Mouse (Mus musculus) embryonic fibroblast, embryonic 13.5 days (primary cell): ENCODE data around the gene Cramp1l.

Experiments
- CTCF ChIP-seq: IDR thresholded peaks from 2 replicates; pipeline ENCODE4 v1.5.1; 2011; ENCODE audit warnings: mild to moderate bottlenecking, control low read depth, low read length, moderate library complexity, borderline replicate concordance; ENCODE audit not compliant: insufficient read depth
- POLR2A ChIP-seq: IDR thresholded peaks from 2 replicates; pipeline ENCODE4 v1.6.1; 2011; ENCODE audit warnings: low read depth, mild to moderate bottlenecking, control low read depth, low read length, moderate library complexity

GRCm38 (mm10) chr17:24948204-24948603 lies 67.4 kb downstream of the Cramp1l start:
- TF ChIP-seq CTCF (no peak), POLR2A (no peak)
